Mouse (Mus musculus) heart, adult 11 months (tissue): ENCODE data around the gene Olig2.

Source experiments
- DNase-seq: peaks from one replicate; pipeline ENCODE4 v3.0.0; 2022

The Olig2 gene

GRCm38 (mm10) chr16:91225233-91226037 is at the start of gene Olig2:
Gene Olig2, plus strand, starts transcription at chr16:91225457.
- DNase-seq: no peak

GRCm38 (mm10) chr16:91175892-91176291 is 49.4 kb upstream of the Olig2 start:
- DNase-seq: no peak

GRCm38 (mm10) chr16:91187046-91187445 is 38.2 kb upstream of the Olig2 start:
- no peak for DNase-seq

- DNase-seq: no peak
These were observed 37.6 kb upstream of the Olig2 start for GRCm38 (mm10) chr16:91187662-91188061.

- DNase-seq: no peak
These were observed 37.0 kb upstream of the Olig2 start for GRCm38 (mm10) chr16:91188304-91188703.

- DNase-seq: no peak
These were observed 34.0 kb upstream of the Olig2 start for GRCm38 (mm10) chr16:91191233-91191632.

GRCm38 (mm10) chr16:91191663-91192237 is 33.5 kb upstream of the Olig2 start:
- DNase-seq: no peak

- DNase-seq: no peak
These were observed 32.4 kb upstream of the Olig2 start for GRCm38 (mm10) chr16:91192672-91193354.

GRCm38 (mm10) chr16:91199815-91200214 is 25.4 kb upstream of the Olig2 start:
- no peak for DNase-seq

- no peak for DNase-seq
These were observed 22.3 kb upstream of the Olig2 start for GRCm38 (mm10) chr16:91202989-91203388.

- DNase-seq: no peak
These were observed 18.9 kb upstream of the Olig2 start for GRCm38 (mm10) chr16:91206371-91206770.

- no peak for DNase-seq
These were observed 8.2 kb upstream of the Olig2 start for GRCm38 (mm10) chr16:91217077-91217476.

GRCm38 (mm10) chr16:91217948-91218347 is 7.3 kb upstream of the Olig2 start:
- DNase-seq: no peak

GRCm38 (mm10) chr16:91219246-91219645 is 6.0 kb upstream of the Olig2 start:
- no peak for DNase-seq

- DNase-seq: no peak
These were observed 3.0 kb upstream of the Olig2 start for GRCm38 (mm10) chr16:91222171-91222642.

GRCm38 (mm10) chr16:91222643-91223271 is 2.5 kb upstream of the Olig2 start:
- no peak for DNase-seq

GRCm38 (mm10) chr16:91223327-91224067 is 1.8 kb upstream of the Olig2 start:
- no peak for DNase-seq

GRCm38 (mm10) chr16:91224068-91224402 is 1.2 kb upstream of the Olig2 start:
- no peak for DNase-seq

GRCm38 (mm10) chr16:91224481-91225232 is 600 bp upstream of the Olig2 start:
- no peak for DNase-seq

GRCm38 (mm10) chr16:91226038-91226882 is 1.0 kb downstream of the Olig2 start:
- no peak for DNase-seq
